11 mouse cellular contexts compared by ENCODE assay signal in genomic region chr19:45036867-45037266, GRCm38 (mm10). TPM values are rescaled to one million over a fixed set of nuclear protein-coding genes. Genes with fewer than 3 reads are reported as not detected.
DNase-seq lines count a peak whose midpoint lies in the region; ATAC-seq and TF ChIP-seq lines count a peak whose summit lies in the region.
"Had no signal": no experiment of that assay in that cellular context is flagged by ENCODE, and none has a peak within 500 bp of the region (broad histone marks: within the 10 kb centered on the region; RNA-seq: fewer than 3 reads in every experiment).

No protein-coding gene starts in this region.

- peak; percentile 43 for DNase-seq in kidney, adult 9 months
- DNase-seq in ES-CJ7 (ENCODE audit: low read depth, low spot score) (peak; percentile 86), adipocyte (ENCODE audit: low spot score) (no peak)
- no peak for DNase-seq in brain, embryonic 14.5 days (ENCODE audit: low read depth)
- DNase-seq in induced T-regulatory cell, adult 2 months (ENCODE audit: low read depth): peak; percentile 61
- no peak for DNase-seq in frontal cortex, postnatal 10 days (ENCODE audit: low spot score in 2 of 2)

- no peak overlapping the region for H3K9ac ChIP-seq in kidney, embryonic 15.5 days
- H3K9ac ChIP-seq: embryonic facial prominence, embryonic 12.5 days; limb, embryonic 13.5 days; stomach, embryonic 15.5 days had no signal

- no peak for TF ChIP-seq POLR2A in brain, embryonic 14.5 days (IDR thresholded peaks at IDR 0.05; ENCODE audit: borderline replicate concordance, extremely low read depth, insufficient read depth, insufficient read length, poor library complexity, severe bottlenecking)

- no peak; the same call in 1 of the 2 replicates for ATAC-seq in kidney, embryonic 15.5 days (replicated peaks; ENCODE audit: low FRiP score)
- ATAC-seq in megakaryocyte, adult 5-6 weeks (ENCODE audit: poor library complexity, severe bottlenecking): peak; percentile 65

- no peaks in the 10 kb centered on the region for H3K9me3 ChIP-seq in kidney, embryonic 15.5 days (replicated peaks)
- H3K9me3 ChIP-seq: embryonic facial prominence, embryonic 12.5 days; limb, embryonic 13.5 days; stomach, embryonic 15.5 days had no signal

- H3K4me3 ChIP-seq in kidney, embryonic 15.5 days (replicated peaks): no peak overlapping the region
- H3K4me3 ChIP-seq: embryonic facial prominence, embryonic 12.5 days; limb, embryonic 13.5 days; stomach, embryonic 15.5 days had no signal

- peak; percentile 23; the same call in 1 of the 2 replicates for TF ChIP-seq CTCF in brain, embryonic 14.5 days (IDR thresholded peaks at IDR 0.05; ENCODE audit: borderline replicate concordance, extremely low read depth, insufficient read depth, insufficient read length)

- H3K27me3 ChIP-seq in kidney, embryonic 15.5 days: peaks cover 21% of the 10 kb centered on the region

- no peak overlapping the region for H3K4me2 ChIP-seq in kidney, embryonic 15.5 days
- H3K4me2 ChIP-seq: embryonic facial prominence, embryonic 12.5 days; limb, embryonic 13.5 days; stomach, embryonic 15.5 days had no signal

- WGBS in kidney, embryonic 15.5 days: 27% methylated on average over 16 of the region's 16 CpGs

- H3K4me1 ChIP-seq in kidney, embryonic 15.5 days: peaks cover 16% of the 10 kb centered on the region
- H3K4me1 ChIP-seq: embryonic facial prominence, embryonic 12.5 days had no signal

- H3K36me3 ChIP-seq in kidney, embryonic 15.5 days: no peaks in the 10 kb centered on the region
- H3K36me3 ChIP-seq: embryonic facial prominence, embryonic 12.5 days; limb, embryonic 13.5 days; stomach, embryonic 15.5 days had no signal

- no peak overlapping the region for H3K27ac ChIP-seq in kidney, embryonic 15.5 days
- H3K27ac ChIP-seq: embryonic facial prominence, embryonic 12.5 days; limb, embryonic 13.5 days; stomach, embryonic 15.5 days had no signal

RNA-seq across cellular contexts. Expression of gene Pdzd7, which starts 8.7 kb away (rescaled TPM):
- polyA plus RNA-seq in kidney, embryonic 15.5 days (2015; fragmentation: Nextera tagmentation; extraction: Ambion mirVana): 0.78 and 1.1 TPM in 2 replicates
- polyA plus RNA-seq in brain, embryonic 14.5 days (2012; rRNA removed): 8.8 and 9.8 TPM in 2 replicates
- total RNA-seq in megakaryocyte, adult 5-6 weeks (2015): not detected in 2 replicates
- total RNA-seq in megakaryocyte, adult 5-6 weeks (2017): not detected in 2 replicates

RNA-seq across cellular contexts. Expression of gene Sfxn3, which starts 10.4 kb away (rescaled TPM):
- polyA plus RNA-seq in kidney, embryonic 15.5 days (2015; fragmentation: Nextera tagmentation; extraction: Ambion mirVana): 20.2 and 24.4 TPM in 2 replicates
- 83.3 and 93.1 TPM in 2 replicates for polyA plus RNA-seq in brain, embryonic 14.5 days (2012; rRNA removed)
- total RNA-seq in megakaryocyte, adult 5-6 weeks (2015): 36.9 and 40.7 TPM in 2 replicates
- 9.4 and 10.0 TPM in 2 replicates for total RNA-seq in megakaryocyte, adult 5-6 weeks (2017)

RNA-seq across cellular contexts. Expression of gene Lzts2, which starts 22.7 kb away (rescaled TPM):
- polyA plus RNA-seq in kidney, embryonic 15.5 days (2015; fragmentation: Nextera tagmentation; extraction: Ambion mirVana): 66.6 and 72.8 TPM in 2 replicates
- polyA plus RNA-seq in brain, embryonic 14.5 days (2012; rRNA removed): 39.9 and 40.6 TPM in 2 replicates
- 0.32 and 0.36 TPM in 2 replicates for total RNA-seq in megakaryocyte, adult 5-6 weeks (2015)
- total RNA-seq in megakaryocyte, adult 5-6 weeks (2017): 0.37 and 0.51 TPM in 2 replicates

RNA-seq across cellular contexts. Expression of gene Mrpl43, which starts 30.6 kb away (rescaled TPM):
- polyA plus RNA-seq in kidney, embryonic 15.5 days (2015; fragmentation: Nextera tagmentation; extraction: Ambion mirVana): 71.9 and 73.5 TPM in 2 replicates
- polyA plus RNA-seq in brain, embryonic 14.5 days (2012; rRNA removed): 96.2 and 115 TPM in 2 replicates
- 35.9 and 47.9 TPM in 2 replicates for total RNA-seq in megakaryocyte, adult 5-6 weeks (2015)
- 25.3 and 29.3 TPM in 2 replicates for total RNA-seq in megakaryocyte, adult 5-6 weeks (2017)

RNA-seq across cellular contexts. Expression of gene Twnk, which starts 31.4 kb away (rescaled TPM):
- polyA plus RNA-seq in kidney, embryonic 15.5 days (2015; fragmentation: Nextera tagmentation; extraction: Ambion mirVana): 29.4 and 29.7 TPM in 2 replicates
- polyA plus RNA-seq in brain, embryonic 14.5 days (2012; rRNA removed): 15.6 and 16.5 TPM in 2 replicates
- 6.2 and 6.3 TPM in 2 replicates for total RNA-seq in megakaryocyte, adult 5-6 weeks (2015)
- 6.5 and 6.8 TPM in 2 replicates for total RNA-seq in megakaryocyte, adult 5-6 weeks (2017)

Comparison
In these comparisons a context has a peak if more than half of its experiments do, and no peak if none do; other contexts are left out.
1. DNase-seq: peak in kidney, adult 9 months (single experiment), ES-CJ7 (single experiment) and induced T-regulatory cell, adult 2 months (single experiment); none in brain, embryonic 14.5 days (single experiment), frontal cortex, postnatal 10 days (0 of 2) and adipocyte (single experiment).